Mouse (Mus musculus) embryonic facial prominence, embryonic 11.5 days (tissue): Measurements from ENCODE around the gene Kctd4. TPM values are rescaled to one million over a fixed set of nuclear protein-coding genes. Genes with fewer than 3 reads are reported as not detected.

Experiments
- ATAC-seq: fragments of 200-750 bp; cut with Nextera tagmentation; replicated peaks from 2 replicates; pipeline ENCODE4 v1.8.0; 2017; ENCODE audit warnings: low read depth; ENCODE audit not compliant: insufficient number of reproducible peaks, low FRiP score, low TSS enrichment
- DNase-seq: peaks from one replicate; pipeline ENCODE4 v3.0.0-alpha.2; 2015; ENCODE audit warnings: low spot score
- H3K27ac ChIP-seq: fragments of 300-500 bp; sonication (generic); replicated peaks from 2 replicates; pipeline ENCODE4 v1.5.1; 2014; ENCODE audit warnings: mild to moderate bottlenecking, low read depth, low read length, control low read depth
- H3K27me3 ChIP-seq: fragments of 300-500 bp; sonication (generic); 2 replicates; pipeline ENCODE4 v1.6.1; 2014; ENCODE audit warnings: mild to moderate bottlenecking, low read length, moderate library complexity, mixed read lengths; ENCODE audit not compliant: control insufficient read depth, insufficient read depth
- H3K36me3 ChIP-seq: fragments of 300-500 bp; sonication (generic); replicated peaks from 2 replicates; pipeline ENCODE4 v1.6.1; 2014; ENCODE audit warnings: low read depth, mild to moderate bottlenecking, low read length, moderate library complexity, mixed read lengths; ENCODE audit not compliant: control insufficient read depth, insufficient read depth
- H3K4me1 ChIP-seq: fragments of 300-500 bp; sonication (generic); 2 replicates; pipeline ENCODE4 v1.6.1; 2014; ENCODE audit warnings: low read length, mixed read lengths; ENCODE audit not compliant: control insufficient read depth, insufficient read depth
- H3K4me2 ChIP-seq: fragments of 300-500 bp; sonication (generic); 2 replicates; pipeline ENCODE4 v1.6.1; 2014; ENCODE audit warnings: low read depth, mild to moderate bottlenecking, control low read depth, low read length, moderate library complexity
- H3K4me3 ChIP-seq: fragments of 300-500 bp; sonication (generic); 2 replicates; pipeline ENCODE4 v1.5.1; 2014; ENCODE audit warnings: low read depth, low read length, control low read depth
- H3K9ac ChIP-seq: fragments of 300-500 bp; sonication (generic); replicated peaks from 2 replicates; pipeline ENCODE4 v1.6.1; 2014; ENCODE audit warnings: mild to moderate bottlenecking, control low read depth, low read length
- H3K9me3 ChIP-seq: fragments of 300-500 bp; sonication (generic); replicated peaks from 2 replicates; pipeline ENCODE4 v1.6.1; 2016; ENCODE audit warnings: mild to moderate bottlenecking, low read length, inconsistent platforms, mixed read lengths; ENCODE audit not compliant: control insufficient read depth
- WGBS: fragments of 180-500 bp; shearing (Covaris S2); extraction: QIAGEN DNeasy Blood & Tissue Kit; methylation state at CpG from one replicate; pipeline ENCODE4 v1.1.7; 2014; 5-methylcytosine and 5-hydroxymethylcytosine counted together
- polyA plus RNA-seq: library from polyadenylated mRNA; unstranded; fragments of >200 nt; fragmentation: Nextera tagmentation; extraction: Ambion mirVana; gene quantifications from 2 replicates; pipeline ENCODE4 v1.2.1, GENCODE M21; 2014

The Kctd4 gene
- polyA plus RNA-seq, 1 experiment from 2014 or later: 0.34 TPM

DNA sequence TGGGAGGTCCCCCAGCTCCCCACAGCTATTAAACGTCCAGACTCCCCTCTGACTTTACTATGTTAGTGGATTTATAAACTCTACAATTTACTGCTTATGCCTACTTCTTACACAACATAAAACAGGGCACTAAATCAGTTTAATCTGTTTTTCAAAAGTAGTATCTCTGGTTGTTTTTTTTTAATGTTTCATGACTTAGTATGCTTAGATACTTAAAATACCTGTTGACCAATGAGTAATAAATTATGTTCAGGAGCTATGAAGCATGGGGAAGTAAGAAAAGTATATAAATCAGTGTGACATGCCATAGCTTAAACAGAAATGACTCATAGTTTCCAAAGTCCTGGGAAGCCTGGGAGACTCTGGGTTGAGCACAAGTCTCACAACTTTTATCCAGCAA, 17.1 kb upstream of the Kctd4 start:
- Histone ChIP-seq H3K4me2 (no peak overlapping the region), H3K9ac (no peak overlapping the region), H3K27me3 (no peaks in the 10 kb centered on the region), H3K27ac (no peak overlapping the region), H3K9me3 (no peaks in the 10 kb centered on the region), H3K4me1 (no peaks in the 10 kb centered on the region), H3K36me3 (no peaks in the 10 kb centered on the region; the same call in 1 of the 2 replicates), H3K4me3 (no peak overlapping the region)
- WGBS: 76% methylated on average over 1 of the region's 1 CpGs
- DNase-seq (no peak), ATAC-seq (no peak)

- Histone ChIP-seq H3K36me3 (no peaks in the 10 kb centered on the region), H3K27ac (no peak overlapping the region), H3K9me3 (no peaks in the 10 kb centered on the region), H3K4me2 (no peak overlapping the region), H3K9ac (no peak overlapping the region), H3K4me1 (no peaks in the 10 kb centered on the region), H3K4me3 (no peak overlapping the region), H3K27me3 (no peaks in the 10 kb centered on the region)
- DNase-seq: no peak
- WGBS: 100% methylated on average over 1 of the region's 1 CpGs
- ATAC-seq: no peak
Observed at GRCm38 (mm10) chr14:75941500-75941899, 13.3 kb upstream of the Kctd4 start.

DNA sequence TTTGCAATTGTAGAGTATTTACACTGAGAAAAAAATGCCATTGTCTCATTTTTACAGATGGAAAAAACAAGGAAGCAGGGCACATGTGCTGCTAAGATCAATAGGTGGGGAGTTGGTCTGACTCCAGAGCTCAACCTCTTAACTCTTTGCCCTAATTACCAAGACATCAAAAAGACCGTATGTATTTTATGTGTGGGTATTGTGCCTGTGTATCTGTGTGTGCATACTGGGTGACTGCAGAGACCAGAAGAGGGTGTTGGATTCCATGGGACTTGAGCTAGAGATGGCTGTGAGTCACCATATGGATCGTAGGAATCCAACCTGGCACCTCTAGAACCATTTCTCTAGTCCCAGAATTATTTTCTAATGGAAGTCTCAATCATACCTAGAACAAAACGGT, 12.4 kb upstream of the Kctd4 start:
- H3K4me2 ChIP-seq: no peak overlapping the region
- no peak overlapping the region for H3K4me3 ChIP-seq
- no peak overlapping the region for H3K27ac ChIP-seq
- WGBS: 92% methylated on average over 3 of the region's 3 CpGs
- no peaks in the 10 kb centered on the region for H3K36me3 ChIP-seq
- H3K4me1 ChIP-seq: no peaks in the 10 kb centered on the region
- ATAC-seq (no peak), DNase-seq (no peak)
- no peak overlapping the region for H3K9ac ChIP-seq
- no peaks in the 10 kb centered on the region for H3K9me3 ChIP-seq
- H3K27me3 ChIP-seq: no peaks in the 10 kb centered on the region

GRCm38 (mm10) chr14:75947674-75948073, 7.1 kb upstream of the Kctd4 start:
- DNase-seq (no peak), ATAC-seq (no peak)
- Histone ChIP-seq H3K27ac (no peak overlapping the region), H3K9ac (no peak overlapping the region), H3K4me2 (no peak overlapping the region), H3K36me3 (no peaks in the 10 kb centered on the region), H3K27me3 (no peaks in the 10 kb centered on the region), H3K4me1 (no peaks in the 10 kb centered on the region), H3K4me3 (no peak overlapping the region), H3K9me3 (no peaks in the 10 kb centered on the region)
- 67% methylated on average over 3 of the region's 3 CpGs for WGBS

DNA sequence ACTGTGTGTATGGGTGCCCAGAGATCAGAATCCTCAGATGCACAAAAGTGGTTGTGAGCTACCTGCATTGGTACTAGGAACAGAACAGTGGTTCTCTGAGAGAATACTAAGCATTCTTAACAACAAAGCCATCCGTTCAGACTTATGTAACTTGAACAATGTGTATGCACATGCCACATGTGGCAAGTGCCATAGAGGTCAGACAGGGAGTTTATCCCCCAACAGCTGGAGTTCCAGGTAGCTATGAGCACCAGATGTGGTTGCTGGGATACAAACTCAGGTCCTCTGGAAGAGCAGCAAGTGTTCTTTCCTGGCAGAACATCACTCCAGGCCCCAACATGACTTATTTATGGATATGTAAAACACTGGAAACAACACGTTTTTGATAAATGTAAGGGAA, 1.8 kb upstream of the Kctd4 start:
- no peak overlapping the region for H3K27ac ChIP-seq
- H3K4me3 ChIP-seq: no peak overlapping the region
- H3K9me3 ChIP-seq: no peaks in the 10 kb centered on the region
- ATAC-seq (no peak), DNase-seq (peak; percentile 62)
- no peaks in the 10 kb centered on the region for H3K36me3 ChIP-seq
- no peak overlapping the region for H3K4me2 ChIP-seq
- WGBS: 43% methylated on average over 2 of the region's 2 CpGs
- H3K4me1 ChIP-seq: no peaks in the 10 kb centered on the region
- H3K27me3 ChIP-seq: no peaks in the 10 kb centered on the region
- no peak overlapping the region for H3K9ac ChIP-seq

DNA sequence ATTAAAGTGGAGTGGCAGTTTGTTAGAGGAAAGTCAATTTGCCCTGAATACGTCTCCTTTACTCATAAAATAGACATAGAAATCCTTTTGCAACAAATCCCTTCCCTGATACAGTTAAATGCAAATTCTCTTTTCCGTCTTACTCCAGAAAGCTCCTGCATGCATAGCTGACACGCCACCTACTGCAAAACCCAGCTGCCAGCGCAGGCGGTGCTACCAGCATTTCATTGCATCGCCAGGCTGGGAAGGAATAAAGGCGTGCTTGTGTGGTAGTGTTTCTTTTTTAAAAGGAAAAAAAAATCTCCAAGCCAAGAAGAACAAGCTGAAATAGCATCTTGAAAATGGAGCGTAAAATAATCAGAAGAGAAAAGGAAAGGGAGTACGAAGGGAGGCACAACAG, 7.4 kb downstream of the Kctd4 start:
- DNase-seq (no peak), ATAC-seq (no peak)
- no peaks in the 10 kb centered on the region for H3K4me1 ChIP-seq
- no peaks in the 10 kb centered on the region for H3K9me3 ChIP-seq
- no peak overlapping the region for H3K27ac ChIP-seq
- no peak overlapping the region for H3K9ac ChIP-seq
- H3K4me2 ChIP-seq: no peak overlapping the region
- no peaks in the 10 kb centered on the region for H3K36me3 ChIP-seq
- H3K27me3 ChIP-seq: no peaks in the 10 kb centered on the region
- no peak overlapping the region for H3K4me3 ChIP-seq
- 86% methylated on average over 9 of the region's 9 CpGs for WGBS

DNA sequence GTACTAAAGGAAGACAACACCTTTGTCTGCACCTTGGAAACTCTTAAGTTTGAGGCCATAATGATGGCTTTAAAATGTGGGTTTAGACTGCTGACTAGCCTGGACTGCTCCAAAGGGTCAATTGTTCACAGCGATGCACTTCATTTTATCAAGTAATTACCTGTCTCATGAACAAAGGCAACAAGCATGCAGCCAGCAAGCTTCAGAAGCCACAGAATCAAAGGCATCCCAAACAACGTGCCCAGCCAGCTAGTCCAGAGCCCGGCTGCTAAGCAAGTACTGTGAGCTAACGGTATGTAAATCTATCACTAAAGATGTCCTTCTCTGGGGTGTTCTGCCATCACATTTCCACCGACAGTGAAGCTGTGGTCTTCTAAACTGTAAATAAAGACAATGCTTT, 8.4 kb downstream of the Kctd4 start:
- Histone ChIP-seq H3K27me3 (no peaks in the 10 kb centered on the region), H3K27ac (no peak overlapping the region), H3K4me1 (no peaks in the 10 kb centered on the region), H3K4me2 (no peak overlapping the region), H3K9me3 (no peaks in the 10 kb centered on the region), H3K36me3 (no peaks in the 10 kb centered on the region), H3K9ac (no peak overlapping the region), H3K4me3 (no peak overlapping the region)
- DNase-seq (no peak), ATAC-seq (no peak)
- 63% methylated on average over 5 of the region's 5 CpGs for WGBS

DNA sequence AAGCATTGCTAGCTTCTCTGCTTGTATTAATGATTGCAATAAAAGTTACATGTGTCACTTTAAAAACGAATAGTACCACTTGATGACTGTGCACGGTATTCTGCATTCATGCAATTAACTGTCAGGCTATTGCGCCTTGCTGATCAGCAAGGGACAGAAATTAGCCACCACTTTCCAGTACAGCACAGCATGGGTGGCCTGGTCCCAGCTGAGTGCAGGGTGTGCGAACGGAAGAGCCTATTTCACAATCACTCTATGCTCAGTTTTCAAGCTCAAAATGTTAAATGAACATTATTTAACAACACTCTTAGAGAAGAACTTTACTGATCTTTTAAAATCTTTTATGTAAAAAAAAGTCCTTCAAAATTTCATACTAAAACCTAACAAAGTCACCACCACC, 9.2 kb downstream of the Kctd4 start:
- 75% methylated on average over 5 of the region's 5 CpGs for WGBS
- Histone ChIP-seq H3K4me1 (no peaks in the 10 kb centered on the region), H3K4me2 (no peak overlapping the region), H3K27me3 (no peaks in the 10 kb centered on the region), H3K36me3 (no peaks in the 10 kb centered on the region), H3K4me3 (no peak overlapping the region), H3K9ac (no peak overlapping the region), H3K9me3 (no peaks in the 10 kb centered on the region), H3K27ac (no peak overlapping the region)
- DNase-seq (no peak), ATAC-seq (no peak)
